Mouse (Mus musculus) lung, postnatal 25 days (tissue): ENCODE measurements around the gene Tpsg1.
A peak's percentile ranks its signal among the peaks of the same experiment; 100 is the strongest.

Experiments
- DNase-seq: peaks from one replicate; pipeline ENCODE4 v3.0.0; 2022; ENCODE audit warnings: low spot score

The Tpsg1 gene

GRCm38 (mm10) chr17:25408302-25408999 is 39.4 kb downstream of the Tpsg1 start:
- no peak for DNase-seq

GRCm38 (mm10) chr17:25409621-25410020 is 40.5 kb downstream of the Tpsg1 start:
- no peak for DNase-seq

DNA sequence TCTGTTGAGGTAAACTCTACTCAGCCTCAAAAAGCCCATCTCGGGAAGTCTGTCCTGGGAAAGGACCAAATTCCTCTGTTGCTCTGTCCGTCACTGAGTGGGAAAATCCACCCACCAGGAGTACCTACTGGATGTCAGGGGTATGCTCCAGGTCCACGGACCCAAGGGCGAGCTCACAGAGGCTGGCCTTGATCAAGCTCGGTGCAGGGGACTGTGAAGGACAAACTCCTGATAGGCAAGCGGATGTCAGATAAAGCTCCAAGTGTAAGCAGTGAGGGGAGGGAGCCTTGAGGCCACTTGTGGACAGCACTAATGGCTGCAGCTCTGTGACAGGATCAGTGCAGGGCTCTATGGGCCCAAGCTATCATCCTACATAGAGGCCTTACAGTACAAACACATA is 41.1 kb downstream of the Tpsg1 start:
- no peak for DNase-seq

DNA sequence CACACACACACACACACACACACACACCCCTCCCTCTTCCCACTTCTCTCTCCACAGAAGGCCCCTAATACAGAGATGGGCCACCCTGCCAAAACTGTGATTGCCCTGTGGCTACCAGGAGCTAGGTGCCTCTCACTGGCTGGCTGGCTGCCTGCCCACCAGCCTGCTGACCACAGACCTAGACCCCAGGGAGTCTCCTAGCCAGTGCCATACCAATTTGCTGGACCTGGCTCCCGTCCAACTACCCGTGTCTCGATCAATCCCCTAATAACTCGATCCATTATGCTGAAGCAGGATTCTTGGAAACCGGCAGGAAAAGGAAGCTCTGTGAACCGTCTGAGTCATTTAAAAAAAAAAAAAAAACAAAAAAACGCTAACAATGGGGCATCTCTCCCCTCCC is 41.7 kb downstream of the Tpsg1 start:
- no peak for DNase-seq

- no peak for DNase-seq
Measured at GRCm38 (mm10) chr17:25411251-25411650, 42.2 kb downstream of the Tpsg1 start.

- DNase-seq, result peak; percentile 12
Measured at GRCm38 (mm10) chr17:25414209-25414608, 45.1 kb downstream of the Tpsg1 start.

GRCm38 (mm10) chr17:25414917-25415316 is 45.8 kb downstream of the Tpsg1 start:
- DNase-seq, result no peak

DNA sequence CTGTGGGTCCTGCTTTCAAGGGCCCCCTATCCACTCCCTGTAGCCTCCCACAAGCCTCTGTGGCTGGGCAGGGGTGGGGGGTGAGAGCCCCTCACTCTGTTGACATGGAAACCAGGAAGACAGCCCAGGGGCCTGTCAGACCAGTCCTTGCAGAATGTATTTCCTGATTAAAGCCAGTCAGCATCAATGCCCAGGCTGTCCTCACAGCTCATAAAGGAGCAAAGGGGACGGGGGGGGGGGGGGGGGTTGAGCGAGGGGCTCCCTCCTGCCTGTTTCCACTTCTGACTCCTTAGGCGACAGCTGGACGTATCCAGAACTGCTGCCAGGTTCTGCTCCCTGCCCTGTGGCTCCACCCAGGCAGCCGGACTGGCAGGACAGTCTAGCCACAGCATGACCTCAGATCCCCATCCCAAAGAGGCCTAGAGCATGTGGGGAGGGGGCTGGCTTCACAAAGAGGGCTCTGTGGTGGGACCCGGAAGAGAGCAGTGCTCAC is 46.4 kb downstream of the Tpsg1 start:
- no peak for DNase-seq

GRCm38 (mm10) chr17:25416219-25416618 is 47.1 kb downstream of the Tpsg1 start:
- no peak for DNase-seq

- no peak for DNase-seq
Measured at GRCm38 (mm10) chr17:25417990-25418389, 48.9 kb downstream of the Tpsg1 start.

DNA sequence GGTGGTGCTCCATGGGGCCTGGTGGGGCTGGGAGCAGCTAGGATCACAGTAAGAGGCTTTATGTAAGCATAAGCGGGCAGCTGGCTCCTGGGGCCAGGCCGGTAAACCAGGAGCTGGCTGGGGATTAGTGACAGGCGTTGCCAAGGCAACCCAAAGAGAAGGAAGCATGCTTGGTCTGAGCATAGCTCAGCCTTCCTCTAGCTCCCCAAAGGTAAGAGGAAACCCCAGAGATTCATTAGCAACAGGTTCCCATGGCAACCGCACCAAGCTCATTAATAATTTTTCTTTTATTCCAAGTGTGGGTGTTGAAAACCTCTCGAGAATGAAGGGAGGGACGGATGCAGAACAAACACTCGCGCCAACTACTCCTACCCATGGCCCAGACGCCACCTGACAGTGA is 49.9 kb downstream of the Tpsg1 start:
- DNase-seq, result no peak

- DNase-seq, result no peak
Measured at GRCm38 (mm10) chr17:25420998-25421397, 51.9 kb downstream of the Tpsg1 start.
